Mouse (Mus musculus) embryonic facial prominence, embryonic 12.5 days (tissue): ENCODE results near the gene Cadm1. TPM values are rescaled to one million over a fixed set of nuclear protein-coding genes. Genes with fewer than 3 reads are reported as not detected.

Experiments
- ATAC-seq: fragments of 200-750 bp; cut with Nextera tagmentation; 2 replicates; pipeline ENCODE4 v1.8.0; 2017; ENCODE audit not compliant: insufficient number of reproducible peaks, insufficient read depth, low FRiP score, low TSS enrichment
- H3K27ac ChIP-seq: fragments of 300-500 bp; sonication (generic); 2 replicates; pipeline ENCODE4 v1.5.1; 2016; ENCODE audit warnings: mild to moderate bottlenecking
- H3K27me3 ChIP-seq: fragments of 300-500 bp; sonication (generic); 2 replicates; pipeline ENCODE4 v1.6.1; 2016; ENCODE audit warnings: mild to moderate bottlenecking, moderate library complexity
- H3K36me3 ChIP-seq: fragments of 300-500 bp; sonication (generic); 2 replicates; pipeline ENCODE4 v1.6.1; 2016; ENCODE audit warnings: mild to moderate bottlenecking
- H3K4me1 ChIP-seq: fragments of 300-500 bp; sonication (generic); 2 replicates; pipeline ENCODE4 v1.6.1; 2016
- H3K4me2 ChIP-seq: fragments of 300-500 bp; sonication (generic); replicated peaks from 2 replicates; pipeline ENCODE4 v1.6.1; 2016; ENCODE audit warnings: mild to moderate bottlenecking, moderate library complexity
- H3K4me3 ChIP-seq: fragments of 300-500 bp; sonication (generic); 2 replicates; pipeline ENCODE4 v1.5.1; 2016; ENCODE audit warnings: mild to moderate bottlenecking
- H3K9ac ChIP-seq: fragments of 300-500 bp; sonication (generic); 2 replicates; pipeline ENCODE4 v1.6.1; 2016; ENCODE audit warnings: mild to moderate bottlenecking, moderate library complexity
- H3K9me3 ChIP-seq: fragments of 300-500 bp; sonication (generic); 2 replicates; pipeline ENCODE4 v1.6.1; 2016; ENCODE audit warnings: mild to moderate bottlenecking, moderate library complexity
- WGBS: fragments of 180-500 bp; shearing (Covaris S2); methylation state at CpG from one replicate; pipeline ENCODE4 v1.1.7; 2016; 5-methylcytosine and 5-hydroxymethylcytosine counted together
- polyA plus RNA-seq: library from polyadenylated mRNA; unstranded; fragments of >200 nt; fragmentation: Nextera tagmentation; extraction: Ambion mirVana; gene quantifications from 2 replicates; pipeline ENCODE4 v1.2.1, GENCODE M21; 2016

Cadm1 gene
- polyA plus RNA-seq, 1 experiment from 2014 or later = 73.9 TPM

DNA sequence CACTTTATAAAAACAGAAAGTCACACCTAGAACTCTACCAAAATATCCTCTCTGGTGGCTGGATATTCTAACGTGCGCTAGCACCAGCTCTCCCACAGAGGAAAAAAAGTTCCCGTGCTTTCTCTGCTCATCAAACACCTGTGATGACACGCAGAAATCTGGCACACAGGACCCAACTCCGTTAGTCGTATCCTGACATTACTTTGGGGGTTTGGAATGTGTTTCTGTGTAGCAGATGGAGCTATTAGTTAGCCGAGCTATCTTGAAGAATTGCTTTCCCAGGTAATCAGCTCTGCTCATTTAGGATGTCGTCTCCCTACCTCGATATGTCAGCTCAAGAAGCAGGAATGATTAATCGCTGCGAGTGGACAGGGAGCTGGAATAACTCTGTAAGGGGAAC is 80.3 kb downstream of the Cadm1 start:
- Histone ChIP-seq H3K4me1 (peaks cover 27% of the 10 kb centered on the region), H3K4me3 (no peak overlapping the region), H3K27me3 (no peaks in the 10 kb centered on the region), H3K9me3 (no peaks in the 10 kb centered on the region), H3K27ac (no peak overlapping the region), H3K36me3 (no peaks in the 10 kb centered on the region), H3K4me2 (no peak overlapping the region), H3K9ac (no peak overlapping the region)
- WGBS = 66% methylated on average over 11 of the region's 11 CpGs
- no peak for ATAC-seq

DNA sequence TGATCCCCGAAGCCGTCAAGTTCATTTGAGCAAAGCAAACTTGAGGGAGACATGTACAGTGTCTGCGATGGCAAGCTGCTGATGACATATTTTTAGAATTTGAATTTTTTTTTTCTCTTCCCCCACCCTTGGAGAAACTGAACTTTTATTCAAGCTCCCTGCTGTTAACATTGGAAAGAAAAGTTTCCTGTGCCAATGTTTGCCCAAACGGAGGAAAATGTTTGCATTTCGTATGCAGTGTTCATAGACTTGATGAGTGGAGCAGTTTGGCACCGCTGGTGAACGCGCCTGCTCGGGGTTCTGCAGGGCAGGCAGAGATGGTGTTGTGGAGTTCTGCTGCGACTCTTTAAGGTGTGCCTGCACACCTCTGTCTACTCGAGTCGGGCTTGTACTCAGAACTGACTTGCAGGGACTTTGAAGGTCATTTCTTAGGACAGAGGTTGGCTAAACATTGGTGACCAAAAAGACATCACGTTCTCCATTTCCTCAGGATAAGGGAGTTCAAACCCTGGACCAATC is 83.0 kb downstream of the Cadm1 start:
- Histone ChIP-seq H3K36me3 (no peaks in the 10 kb centered on the region), H3K9ac (no peak overlapping the region), H3K27me3 (no peaks in the 10 kb centered on the region), H3K27ac (no peak overlapping the region), H3K4me3 (no peak overlapping the region), H3K9me3 (no peaks in the 10 kb centered on the region), H3K4me2 (no peak overlapping the region), H3K4me1 (peaks cover 44% of the 10 kb centered on the region)
- WGBS = 69% methylated on average over 13 of the region's 13 CpGs
- no peak for ATAC-seq

DNA sequence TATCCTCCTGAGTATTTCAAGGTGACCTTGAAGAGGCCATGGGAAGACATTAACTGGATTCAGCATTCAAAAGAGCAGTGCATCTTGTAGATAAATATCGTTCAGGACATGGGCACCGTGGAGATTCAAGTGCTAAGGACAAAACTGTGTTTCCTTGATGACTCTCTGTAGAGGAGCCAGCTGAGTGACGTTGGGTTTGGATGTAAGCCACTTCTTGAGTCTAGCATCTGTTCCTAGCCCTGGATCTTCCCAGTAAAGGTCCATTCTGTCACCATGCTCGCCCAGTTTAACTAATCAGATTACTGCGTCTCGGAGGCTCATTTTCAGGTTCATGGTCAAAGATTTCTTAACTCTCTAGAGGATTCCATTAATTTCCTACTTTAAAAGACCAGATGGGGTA is 85.1 kb downstream of the Cadm1 start:
- H3K4me3 ChIP-seq = no peak overlapping the region
- H3K27ac ChIP-seq = no peak overlapping the region
- H3K9me3 ChIP-seq = no peaks in the 10 kb centered on the region
- no peaks in the 10 kb centered on the region for H3K27me3 ChIP-seq
- no peak overlapping the region for H3K4me2 ChIP-seq
- H3K9ac ChIP-seq = no peak overlapping the region
- H3K4me1 ChIP-seq = peaks cover 44% of the 10 kb centered on the region
- ATAC-seq = no peak
- H3K36me3 ChIP-seq = no peaks in the 10 kb centered on the region
- 76% methylated on average over 6 of the region's 6 CpGs for WGBS

DNA sequence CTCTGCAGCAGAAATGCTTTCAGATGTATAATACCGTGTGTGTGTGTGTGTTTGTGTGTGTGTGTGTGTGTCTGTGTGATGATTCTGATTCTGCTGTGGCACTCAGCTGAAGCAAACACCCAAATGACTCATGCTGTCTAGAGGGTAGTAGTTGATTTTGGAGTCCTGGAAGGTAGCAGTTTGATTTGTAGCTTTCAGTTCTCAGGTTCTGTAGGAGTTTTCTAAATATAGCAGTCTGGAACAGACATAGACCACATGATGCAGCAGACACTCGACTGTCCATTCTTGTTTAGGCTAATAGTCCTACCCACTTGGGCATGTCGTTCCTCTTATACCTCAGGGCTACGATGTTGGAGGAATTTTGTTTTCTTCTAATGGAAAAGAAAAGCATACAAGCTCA is 86.4 kb downstream of the Cadm1 start:
- Histone ChIP-seq H3K4me2 (no peak overlapping the region), H3K9ac (no peak overlapping the region), H3K36me3 (no peaks in the 10 kb centered on the region), H3K9me3 (no peaks in the 10 kb centered on the region), H3K4me1 (peaks cover 41% of the 10 kb centered on the region), H3K4me3 (no peak overlapping the region), H3K27me3 (no peaks in the 10 kb centered on the region), H3K27ac (no peak overlapping the region)
- 58% methylated on average over 4 of the region's 4 CpGs for WGBS
- no peak for ATAC-seq

DNA sequence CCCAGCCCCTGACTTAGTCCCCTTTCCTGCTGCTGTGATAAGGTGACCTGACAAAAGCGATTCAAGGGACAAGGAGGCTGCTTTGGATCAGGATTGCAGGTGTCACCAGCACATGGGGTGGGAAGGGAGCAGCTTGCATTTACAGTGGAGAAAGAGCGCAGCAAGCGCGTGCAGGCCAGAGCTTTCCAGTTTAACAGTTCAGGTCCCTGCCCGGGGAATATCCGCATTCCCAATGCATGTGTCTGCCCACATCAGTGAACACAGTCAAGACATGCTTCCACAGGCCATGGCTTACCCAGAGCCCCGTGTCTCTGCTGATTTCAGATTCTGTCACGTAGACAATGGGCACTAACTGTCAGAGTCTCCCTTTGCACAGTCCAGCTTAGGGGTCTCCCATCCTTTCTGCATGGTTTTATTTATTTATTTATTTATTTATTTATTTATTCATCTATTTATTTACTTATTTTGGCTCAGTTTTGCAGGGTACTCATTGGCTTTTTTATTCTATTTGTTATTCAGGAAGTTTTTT is 89.6 kb downstream of the Cadm1 start:
- H3K4me2 ChIP-seq = no peak overlapping the region
- 75% methylated on average over 8 of the region's 8 CpGs for WGBS
- H3K4me3 ChIP-seq = no peak overlapping the region
- peaks cover 38% of the 10 kb centered on the region for H3K4me1 ChIP-seq
- H3K9me3 ChIP-seq = no peaks in the 10 kb centered on the region
- peak; percentile 52; the same call in 1 of the 2 replicates for ATAC-seq
- no peak overlapping the region for H3K27ac ChIP-seq
- no peaks in the 10 kb centered on the region for H3K36me3 ChIP-seq
- no peak overlapping the region for H3K9ac ChIP-seq
- no peaks in the 10 kb centered on the region for H3K27me3 ChIP-seq

DNA sequence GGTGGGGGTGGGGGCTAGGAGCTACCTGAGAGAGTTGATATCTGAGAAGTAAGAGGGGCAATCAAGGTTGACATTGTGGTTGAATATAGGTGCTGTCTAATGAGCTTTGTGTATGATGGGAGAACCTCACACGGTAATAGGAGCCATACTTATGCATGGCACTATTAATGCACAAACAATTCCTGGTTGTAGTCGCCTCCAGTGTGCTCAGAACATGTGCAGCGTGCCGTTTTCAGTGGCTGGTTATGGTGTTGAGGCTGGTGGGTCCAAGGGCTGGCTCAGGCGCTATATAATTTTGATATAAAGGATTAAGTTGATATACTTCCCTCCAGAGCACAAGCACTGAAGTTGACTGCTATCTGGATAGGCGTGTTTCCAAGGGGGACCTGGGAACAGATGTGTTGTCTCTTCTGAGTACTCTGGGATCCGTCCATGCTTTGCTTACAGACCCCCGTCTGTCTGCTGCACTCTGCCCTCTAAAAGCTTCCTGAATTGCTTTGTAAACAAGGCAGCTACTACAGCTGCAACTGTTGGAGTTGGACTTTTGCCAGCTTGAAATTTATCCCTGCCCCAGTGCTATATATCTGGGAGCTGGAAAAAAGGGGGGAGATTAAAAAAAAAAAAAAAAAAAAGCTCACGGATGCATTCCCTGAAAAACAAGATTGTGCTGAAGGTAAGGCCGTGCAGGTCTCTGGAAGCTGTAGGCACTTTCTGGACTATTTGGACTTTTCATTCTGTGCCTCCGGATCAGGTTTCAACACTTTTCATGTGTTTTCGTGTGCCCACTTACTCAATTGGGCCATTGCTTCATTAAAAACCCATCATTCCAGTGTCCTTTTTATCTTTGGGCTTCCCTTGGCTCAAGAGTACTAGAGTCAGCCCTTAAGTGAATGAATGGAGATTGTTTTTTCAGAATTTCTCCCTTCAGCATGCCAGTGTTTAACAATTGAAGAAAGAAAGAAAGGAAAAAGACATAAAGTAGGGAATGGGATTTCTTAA is 93.8 kb downstream of the Cadm1 start:
- H3K4me1 ChIP-seq = peaks cover 20% of the 10 kb centered on the region
- ATAC-seq = 0 out of 2 replicates have a peak, but pooled peaks have one; percentile 41
- no peak overlapping the region for H3K4me3 ChIP-seq
- H3K9me3 ChIP-seq = no peaks in the 10 kb centered on the region
- H3K9ac ChIP-seq = no peak overlapping the region
- WGBS = 41% methylated on average over 12 of the region's 12 CpGs
- no peaks in the 10 kb centered on the region for H3K36me3 ChIP-seq
- no peak overlapping the region for H3K27ac ChIP-seq
- no peaks in the 10 kb centered on the region for H3K27me3 ChIP-seq
- H3K4me2 ChIP-seq = no peak overlapping the region

DNA sequence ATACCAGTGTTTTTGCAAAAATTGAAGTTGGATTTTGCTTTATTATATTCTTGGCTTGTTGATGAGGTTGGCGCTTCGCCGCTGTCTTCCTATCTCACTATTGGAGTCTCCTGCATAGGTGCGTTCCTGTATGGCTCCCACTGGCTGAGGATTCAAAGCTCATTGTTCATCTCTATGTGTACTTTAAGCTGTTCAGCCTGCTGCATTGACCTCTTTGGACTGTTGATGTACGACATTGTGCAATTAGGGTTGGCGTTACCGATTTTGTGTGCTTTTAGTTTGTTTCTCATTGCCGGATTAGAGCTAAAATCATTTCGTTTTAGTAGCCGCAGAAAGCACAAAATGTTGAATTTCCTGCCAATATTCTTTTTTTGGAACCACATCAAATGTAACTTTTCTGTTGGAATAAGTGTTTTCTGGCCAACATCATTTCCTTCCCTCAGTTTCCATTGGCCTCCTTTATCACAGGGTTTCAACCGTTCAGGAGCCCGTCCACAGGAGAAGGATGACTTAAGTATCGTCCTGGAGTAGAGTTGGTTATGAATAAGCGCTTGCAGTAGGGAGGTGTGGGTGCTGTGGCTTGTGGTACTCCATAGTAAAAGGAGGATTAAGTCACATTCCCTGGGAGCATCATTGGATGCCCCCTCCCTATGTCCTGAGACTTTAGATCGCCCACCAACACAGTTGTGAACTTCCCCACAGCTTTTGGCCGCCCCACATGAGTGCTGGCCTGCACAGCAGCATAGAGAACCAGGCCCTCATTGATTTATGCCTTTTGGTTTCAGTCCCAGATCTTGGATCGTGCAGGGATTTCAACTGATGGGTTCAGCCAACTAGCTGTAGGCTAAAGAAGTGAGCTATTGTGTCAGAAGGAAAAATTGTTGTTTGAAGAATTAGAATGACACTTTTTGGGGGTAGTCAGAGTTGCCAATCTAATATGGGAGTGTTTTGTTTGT is 94.9 kb downstream of the Cadm1 start:
- WGBS = 89% methylated on average over 17 of the region's 17 CpGs
- H3K9me3 ChIP-seq = no peaks in the 10 kb centered on the region
- peaks cover 19% of the 10 kb centered on the region for H3K4me1 ChIP-seq
- no peak overlapping the region for H3K4me2 ChIP-seq
- no peak for ATAC-seq
- no peak overlapping the region for H3K9ac ChIP-seq
- H3K4me3 ChIP-seq = no peak overlapping the region
- no peak overlapping the region for H3K27ac ChIP-seq
- H3K36me3 ChIP-seq = no peaks in the 10 kb centered on the region
- H3K27me3 ChIP-seq = no peaks in the 10 kb centered on the region

DNA sequence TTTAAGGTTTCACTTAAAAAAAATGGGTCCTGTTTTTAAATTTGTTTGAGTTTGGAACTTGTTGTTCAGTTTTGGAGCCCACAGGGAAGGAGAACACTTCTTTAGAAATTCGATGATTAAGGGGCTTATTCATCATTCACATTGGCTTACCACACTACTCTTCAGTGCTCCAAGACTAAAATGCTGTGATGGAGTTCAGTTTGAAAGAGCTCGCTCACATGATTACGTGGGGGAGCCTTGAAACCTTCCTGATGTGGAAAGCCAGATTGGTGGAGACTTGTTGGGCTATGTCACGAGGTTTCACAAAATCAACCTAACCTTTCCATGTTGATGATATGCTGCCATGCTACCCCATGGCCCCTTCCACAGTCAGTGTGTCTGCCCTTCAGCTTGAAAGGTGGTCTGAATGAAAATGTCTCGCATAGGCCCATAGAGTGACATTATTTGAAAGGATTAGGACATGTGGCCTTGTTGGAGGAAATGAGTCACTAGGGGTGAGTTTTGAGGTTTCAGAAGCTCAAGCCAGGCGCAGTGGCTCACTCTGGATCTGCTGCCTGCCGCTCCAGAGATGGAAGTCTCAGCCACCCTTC is 95.7 kb downstream of the Cadm1 start:
- Histone ChIP-seq H3K4me3 (no peak overlapping the region), H3K36me3 (no peaks in the 10 kb centered on the region), H3K9me3 (no peaks in the 10 kb centered on the region), H3K4me2 (no peak overlapping the region), H3K4me1 (peaks cover 19% of the 10 kb centered on the region), H3K27me3 (no peaks in the 10 kb centered on the region), H3K27ac (no peak overlapping the region), H3K9ac (no peak overlapping the region)
- no peak for ATAC-seq
- 84% methylated on average over 7 of the region's 7 CpGs for WGBS

DNA sequence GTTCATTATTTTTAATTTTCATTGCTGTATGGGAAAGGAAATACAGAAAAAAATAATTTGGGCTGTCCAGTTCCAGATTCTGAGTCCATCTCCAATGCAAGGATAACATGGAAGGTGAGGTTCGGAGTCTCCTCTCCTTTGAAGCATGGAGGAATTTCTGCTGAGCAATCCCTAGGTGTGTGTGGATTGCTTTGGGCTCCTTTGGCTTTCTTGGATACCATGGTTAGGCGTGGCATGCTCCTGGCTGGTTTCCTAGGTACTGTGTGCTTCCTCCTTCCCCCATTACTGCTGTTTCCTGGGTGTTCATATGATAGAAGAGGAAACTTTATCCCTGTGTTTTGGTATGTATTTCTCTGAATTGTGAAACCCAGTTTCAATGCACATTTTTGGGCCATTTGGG is 98.0 kb downstream of the Cadm1 start:
- Histone ChIP-seq H3K27ac (no peak overlapping the region), H3K9me3 (no peaks in the 10 kb centered on the region), H3K9ac (no peak overlapping the region), H3K4me3 (no peak overlapping the region), H3K4me1 (peaks cover 15% of the 10 kb centered on the region), H3K36me3 (no peaks in the 10 kb centered on the region), H3K4me2 (no peak overlapping the region), H3K27me3 (no peaks in the 10 kb centered on the region)
- ATAC-seq = no peak
- WGBS = 87% methylated on average over 2 of the region's 2 CpGs

DNA sequence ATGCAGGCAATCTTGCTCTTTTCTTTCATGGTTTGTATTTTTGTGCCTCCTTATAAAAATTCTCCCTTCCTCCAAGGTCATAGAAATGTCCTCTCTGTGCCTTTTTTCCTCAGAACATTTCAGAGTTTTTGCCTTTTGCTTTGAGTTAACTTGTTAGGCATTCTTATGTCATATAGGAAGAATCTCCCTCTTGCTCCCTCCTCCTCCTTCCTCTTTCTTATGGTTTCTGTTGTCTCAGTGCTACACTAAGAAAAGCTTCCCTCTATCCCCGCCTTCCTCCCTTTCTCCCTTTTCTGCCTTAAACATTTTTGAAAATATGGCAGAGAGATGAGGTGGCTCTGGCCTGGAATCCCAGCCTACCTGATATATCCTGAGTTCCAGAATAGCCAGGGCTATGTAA is 98.6 kb downstream of the Cadm1 start:
- H3K36me3 ChIP-seq = no peaks in the 10 kb centered on the region
- no peak for ATAC-seq
- peaks cover 11% of the 10 kb centered on the region for H3K4me1 ChIP-seq
- H3K9me3 ChIP-seq = no peaks in the 10 kb centered on the region
- no peaks in the 10 kb centered on the region for H3K27me3 ChIP-seq
- no peak overlapping the region for H3K4me2 ChIP-seq
- 79% methylated on average over 1 of the region's 1 CpGs for WGBS
- no peak overlapping the region for H3K27ac ChIP-seq
- no peak overlapping the region for H3K9ac ChIP-seq
- no peak overlapping the region for H3K4me3 ChIP-seq

DNA sequence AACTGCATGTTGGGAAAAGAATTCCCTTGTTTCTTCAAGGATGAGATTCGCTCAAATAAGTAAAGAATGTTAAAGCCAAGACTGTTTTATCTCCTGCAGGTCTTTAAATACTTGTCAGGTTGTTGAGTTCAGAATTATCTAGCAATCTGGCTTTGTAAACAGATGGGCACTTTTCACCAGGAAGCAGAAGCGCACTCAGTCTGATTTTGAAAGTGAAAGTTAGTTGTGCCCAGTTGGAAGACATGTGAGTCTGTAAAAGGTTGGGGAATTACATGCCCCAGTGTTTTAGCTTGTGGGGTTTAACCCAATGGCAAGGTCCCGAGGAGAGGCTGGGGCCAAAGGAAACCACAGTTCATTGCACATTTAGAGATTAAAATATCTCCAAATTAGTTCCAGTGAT is 104.7 kb downstream of the Cadm1 start:
- WGBS = 76% methylated on average over 3 of the region's 3 CpGs
- Histone ChIP-seq H3K36me3 (no peaks in the 10 kb centered on the region), H3K27me3 (no peaks in the 10 kb centered on the region), H3K27ac (no peak overlapping the region), H3K4me2 (no peak overlapping the region), H3K9ac (no peak overlapping the region), H3K9me3 (no peaks in the 10 kb centered on the region), H3K4me1 (peaks cover 14% of the 10 kb centered on the region), H3K4me3 (no peak overlapping the region)
- no peak for ATAC-seq
